Mouse (Mus musculus) mouse trophoblast stem cell (cell line): Measurements from ENCODE around the gene Gm16223.

Source experiments
- in situ Hi-C, 2 experiments: fragments of 300-500 bp; cut with MseI, MboI; formaldehyde crosslinking; loops; 2 replicates in 1 of 2; 3 replicates in 1 of 2; pipeline ENCODE4 v1.15.1; 2025

Gene Gm16223

GRCm38 (mm10) chr5:42067476-42068187 is at the start of gene Gm16223:
Gm16223 (plus strand) TSS chr5:42067960.
- in situ Hi-C loops = no loop called here

- in situ Hi-C loops = no loop called here
Observed at GRCm38 (mm10) chr5:42022029-42022428, 45.7 kb upstream of the Gm16223 start.

DNA sequence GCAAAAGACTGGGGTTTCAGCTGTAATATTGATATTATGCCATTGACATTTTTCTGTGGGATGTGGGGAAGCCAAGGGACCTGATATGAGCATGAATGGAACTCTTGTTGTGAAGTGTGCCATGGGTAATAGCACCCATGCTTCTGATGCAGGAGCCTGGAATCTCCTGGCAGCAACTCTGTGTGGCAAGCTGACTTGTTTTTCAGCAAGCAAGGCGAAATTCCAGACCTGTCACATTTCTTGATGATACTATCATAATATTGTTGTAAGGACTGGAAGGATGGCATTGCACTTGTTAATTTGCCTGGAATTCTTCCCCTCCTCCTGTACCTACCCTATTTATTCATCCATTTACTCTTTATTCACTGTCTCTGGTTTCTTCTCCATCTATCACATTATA is 44.2 kb upstream of the Gm16223 start:
- in situ Hi-C loops = no loop called here

GRCm38 (mm10) chr5:42036388-42037082 is 31.2 kb upstream of the Gm16223 start:
- in situ Hi-C loops = no loop called here

DNA sequence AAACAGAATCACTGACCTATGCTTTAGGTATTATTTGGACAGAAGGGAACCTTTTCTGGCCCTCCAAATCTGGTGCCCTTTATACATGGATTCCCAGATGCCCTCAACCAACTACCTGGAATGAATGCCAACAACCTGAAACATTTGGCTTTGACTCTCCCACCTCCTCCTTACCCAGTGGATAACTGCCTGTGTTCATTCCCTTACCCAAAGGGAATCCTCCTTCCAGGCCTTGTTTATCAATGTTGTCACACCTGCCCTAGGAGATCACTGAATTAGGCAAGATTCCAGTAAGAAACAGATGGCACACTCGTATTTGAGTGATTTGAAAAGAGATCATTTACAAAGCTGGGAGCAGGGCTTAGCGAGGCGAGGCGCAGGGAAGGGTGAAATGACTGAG is 13.1 kb upstream of the Gm16223 start:
- in situ Hi-C loops = no loop called here

DNA sequence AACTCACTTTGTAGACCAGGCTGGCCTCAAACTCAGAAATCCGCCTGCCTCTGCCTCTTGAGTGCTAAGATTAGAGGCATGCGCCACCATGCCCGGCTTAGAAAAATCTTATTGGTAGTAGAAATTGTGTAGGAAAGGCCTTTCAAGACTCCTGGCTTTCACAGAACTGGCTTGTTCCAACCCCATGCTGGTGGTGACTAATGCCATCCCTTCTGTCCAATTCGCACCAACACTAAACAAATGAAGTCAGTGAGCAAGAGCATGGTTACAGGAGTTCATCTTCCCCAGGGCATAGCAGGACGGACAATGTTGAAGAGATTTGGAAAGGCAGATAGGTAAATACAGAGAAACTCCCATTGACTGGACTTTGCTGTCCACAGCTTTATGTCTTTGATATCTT is 12.6 kb upstream of the Gm16223 start:
- in situ Hi-C loops = no loop called here

- in situ Hi-C loops = no loop called here
Observed at GRCm38 (mm10) chr5:42065090-42065489, 2.7 kb upstream of the Gm16223 start.

- in situ Hi-C loops = no loop called here
Observed at GRCm38 (mm10) chr5:42067075-42067474, 685 bp upstream of the Gm16223 start.

DNA sequence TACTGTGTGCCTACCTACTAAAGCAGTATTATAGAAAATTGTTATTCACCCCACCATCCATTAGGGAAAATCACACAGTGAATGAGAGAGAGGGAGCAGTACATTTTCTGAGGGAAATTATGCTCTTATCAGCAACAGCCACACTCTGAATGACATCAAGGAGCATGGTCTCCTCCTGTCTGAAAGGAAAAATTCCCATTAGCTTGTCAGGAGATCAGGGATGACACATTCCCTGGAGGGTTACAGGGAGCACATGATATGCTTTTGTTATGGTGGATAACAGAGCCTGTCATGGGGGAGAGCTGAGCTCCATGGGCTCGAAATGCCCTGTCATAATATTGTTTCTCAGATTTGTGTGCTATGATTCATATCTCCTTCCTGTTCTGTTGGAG is 424 bp downstream of the Gm16223 start:
- in situ Hi-C loops = no loop called here

GRCm38 (mm10) chr5:42116586-42117346 is 49.0 kb downstream of the Gm16223 start:
- in situ Hi-C loops = no loop called here

GRCm38 (mm10) chr5:42125562-42125961 is 57.8 kb downstream of the Gm16223 start:
- in situ Hi-C loops = no loop called here

- in situ Hi-C loops = no loop called here
Observed at GRCm38 (mm10) chr5:42155626-42156025, 87.9 kb downstream of the Gm16223 start.

DNA sequence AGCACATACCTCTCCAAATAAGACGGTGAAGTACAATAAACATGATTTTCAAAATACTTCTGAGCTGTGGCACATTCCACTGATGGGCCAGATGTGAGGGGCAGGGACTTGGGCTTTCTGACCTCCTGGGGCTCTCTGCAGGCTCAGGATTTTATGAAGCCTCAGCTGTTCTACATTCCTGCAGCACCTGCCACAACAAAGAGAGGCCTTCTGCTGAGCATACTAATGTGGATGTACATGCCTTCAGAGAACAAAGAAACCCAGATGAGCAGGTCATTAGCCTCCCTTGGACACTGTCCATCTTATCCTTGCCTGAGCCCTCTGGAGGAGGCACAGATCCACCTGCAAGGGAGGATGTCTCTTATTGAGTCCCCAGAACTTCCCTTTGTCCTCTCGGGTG is 97.0 kb downstream of the Gm16223 start:
- in situ Hi-C loops = no loop called here

DNA sequence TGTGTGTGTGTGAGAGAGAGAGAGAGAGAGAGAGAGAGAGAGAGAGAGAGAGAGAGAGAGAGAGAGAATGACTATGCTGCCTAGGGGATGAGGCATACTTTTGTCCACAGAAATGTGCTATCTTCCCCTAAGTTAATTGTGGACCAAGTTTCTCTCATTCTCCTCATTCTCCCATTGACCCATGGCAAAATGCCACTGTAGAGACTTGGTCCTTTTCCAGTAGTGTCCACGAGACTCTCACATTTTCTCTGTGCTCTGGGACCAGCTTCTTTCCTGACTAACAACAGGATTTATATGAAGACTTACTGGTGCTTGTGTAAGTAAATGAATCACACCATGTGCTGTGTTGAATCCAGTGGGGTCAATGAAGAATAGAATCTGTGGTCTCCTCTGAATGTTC is 98.6 kb downstream of the Gm16223 start:
- in situ Hi-C loops = no loop called here

- in situ Hi-C loops = no loop called here
Observed at GRCm38 (mm10) chr5:42168071-42168470, 100.3 kb downstream of the Gm16223 start.

DNA sequence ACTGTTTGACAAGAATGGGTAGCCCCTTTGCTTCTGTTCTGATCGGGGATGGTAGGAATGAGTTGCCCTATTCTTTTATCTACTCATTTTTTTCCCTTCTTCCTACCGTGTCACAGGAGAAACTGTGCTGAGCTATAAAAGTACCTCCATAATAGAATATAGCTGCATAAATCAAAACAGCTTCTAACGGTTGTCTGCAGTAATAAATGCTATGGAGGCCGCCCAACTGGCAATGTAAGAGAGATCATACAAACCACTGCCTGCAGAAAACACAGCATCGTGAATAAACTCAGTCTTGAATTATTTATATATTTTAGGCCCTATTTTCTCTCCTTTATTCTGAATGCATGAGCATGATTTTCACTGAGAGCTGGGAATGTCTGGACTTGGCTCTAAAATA is 101.0 kb downstream of the Gm16223 start:
- in situ Hi-C loops = no loop called here

DNA sequence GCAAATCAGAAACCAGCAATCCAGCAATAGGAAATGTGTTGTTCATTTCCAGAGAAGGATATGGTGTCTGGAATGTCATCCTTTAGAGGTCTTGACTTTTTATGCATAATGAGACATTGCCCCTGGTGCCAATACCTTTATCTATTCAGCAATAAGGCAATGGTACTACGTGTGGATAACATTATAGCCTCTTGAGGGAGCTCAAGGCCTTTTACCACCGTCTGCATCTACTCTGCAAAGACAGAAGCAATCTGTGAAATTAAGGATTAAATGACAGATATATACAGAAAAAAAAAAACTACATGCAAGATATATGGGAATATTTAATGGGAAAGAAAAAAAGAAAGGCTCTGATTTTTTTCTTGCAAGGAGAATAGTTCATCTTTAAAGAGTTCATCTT is 106.3 kb downstream of the Gm16223 start:
- in situ Hi-C loops = no loop called here

DNA sequence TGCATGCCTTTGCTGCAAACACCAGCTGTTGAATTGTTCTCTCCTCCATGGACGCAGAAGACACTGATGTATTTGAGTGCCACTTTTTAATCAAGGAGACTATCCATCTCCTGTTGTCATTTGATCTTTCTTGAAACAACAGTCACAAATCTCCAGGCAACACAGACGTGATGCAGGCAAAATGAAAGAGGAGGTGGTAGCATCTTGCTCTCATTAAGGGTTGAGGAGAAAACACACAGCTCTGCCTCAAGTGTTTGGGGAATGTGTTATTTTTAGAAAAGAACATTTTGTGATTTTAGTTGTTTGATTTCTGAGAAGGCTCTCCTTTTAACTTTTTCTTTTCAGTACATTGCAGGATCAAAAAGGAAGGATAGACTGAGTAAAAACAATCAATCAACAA is 107.7 kb downstream of the Gm16223 start:
- in situ Hi-C loops = no loop called here

DNA sequence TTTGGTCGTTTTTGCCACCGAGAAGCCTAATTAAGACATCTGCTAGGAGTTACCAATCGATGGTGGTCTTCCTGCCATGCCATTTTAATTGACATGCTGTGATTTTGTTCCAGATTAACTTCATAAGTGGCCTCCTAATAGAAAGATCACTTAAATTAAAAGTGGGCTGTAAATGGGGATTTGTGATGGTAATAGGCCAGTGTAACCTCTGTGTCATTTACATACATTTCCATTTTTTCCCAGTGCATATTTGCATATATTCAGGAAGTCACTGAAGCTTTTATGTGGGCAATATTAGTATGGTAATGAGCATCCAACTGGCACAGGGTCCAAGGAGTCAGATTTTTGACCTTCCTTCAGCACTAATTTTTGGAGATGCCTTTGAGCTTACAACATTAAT is 130.7 kb downstream of the Gm16223 start:
- in situ Hi-C loops = no loop called here

GRCm38 (mm10) chr5:42207456-42208122 is 139.8 kb downstream of the Gm16223 start:
- in situ Hi-C loops = no loop called here

DNA sequence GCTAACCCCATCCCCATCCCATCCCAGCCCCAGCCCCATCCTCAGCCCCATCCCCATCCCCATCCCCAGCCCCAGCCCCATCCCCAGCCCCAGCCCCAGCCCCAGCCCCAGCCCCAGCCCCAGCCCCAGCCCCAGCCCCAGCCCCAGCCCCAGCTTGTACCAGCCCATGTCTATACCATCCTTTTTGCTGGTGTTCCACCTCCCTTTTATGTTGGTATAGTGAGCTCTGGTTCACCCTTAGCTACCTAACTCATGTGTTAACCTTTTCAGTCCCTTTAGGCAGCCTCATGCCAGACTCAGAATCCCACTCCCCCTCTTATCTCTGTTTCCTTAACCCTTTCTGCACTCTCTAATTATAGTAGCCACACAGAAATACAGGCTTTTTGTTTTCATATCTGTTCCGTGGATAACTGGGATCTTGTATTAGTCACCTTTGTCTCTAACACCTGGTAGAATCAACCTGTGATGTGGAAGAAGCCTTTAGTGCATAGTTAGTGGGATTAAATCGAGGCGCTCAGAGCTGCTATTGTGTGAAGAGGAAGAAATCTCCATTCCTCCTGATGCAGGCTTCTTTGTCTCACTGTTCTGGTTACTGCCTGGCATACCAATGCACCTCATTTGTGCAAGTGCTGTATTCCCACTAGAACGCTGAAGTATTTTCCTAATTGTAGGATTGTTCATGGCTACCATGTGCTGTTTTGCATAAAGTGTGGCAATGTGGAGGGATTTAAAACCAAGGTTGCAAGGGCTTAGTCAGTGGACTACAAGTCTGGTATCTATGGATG is 144.0 kb downstream of the Gm16223 start:
- in situ Hi-C loops = no loop called here
